Mouse (Mus musculus) right cerebral cortex, postnatal 10 days (tissue): ENCODE measurements at regions not wholly inside any gene's neighbourhood (a gene's known extent, or its start where the extent isn't known, plus 50 kb on each side); places are given as distances from the start of the nearest gene placed in this dataset.

Source experiments
- DNase-seq, 2 experiments: peaks; one replicate each; pipeline ENCODE4 v3.0.0; 2021; ENCODE audit warnings: low spot score in 2 of 2

- peak; percentile 22 to 48 for DNase-seq
These were observed 184.5 kb upstream of the Cpeb2 start for GRCm38 (mm10) chr5:43048196-43049050.

DNA sequence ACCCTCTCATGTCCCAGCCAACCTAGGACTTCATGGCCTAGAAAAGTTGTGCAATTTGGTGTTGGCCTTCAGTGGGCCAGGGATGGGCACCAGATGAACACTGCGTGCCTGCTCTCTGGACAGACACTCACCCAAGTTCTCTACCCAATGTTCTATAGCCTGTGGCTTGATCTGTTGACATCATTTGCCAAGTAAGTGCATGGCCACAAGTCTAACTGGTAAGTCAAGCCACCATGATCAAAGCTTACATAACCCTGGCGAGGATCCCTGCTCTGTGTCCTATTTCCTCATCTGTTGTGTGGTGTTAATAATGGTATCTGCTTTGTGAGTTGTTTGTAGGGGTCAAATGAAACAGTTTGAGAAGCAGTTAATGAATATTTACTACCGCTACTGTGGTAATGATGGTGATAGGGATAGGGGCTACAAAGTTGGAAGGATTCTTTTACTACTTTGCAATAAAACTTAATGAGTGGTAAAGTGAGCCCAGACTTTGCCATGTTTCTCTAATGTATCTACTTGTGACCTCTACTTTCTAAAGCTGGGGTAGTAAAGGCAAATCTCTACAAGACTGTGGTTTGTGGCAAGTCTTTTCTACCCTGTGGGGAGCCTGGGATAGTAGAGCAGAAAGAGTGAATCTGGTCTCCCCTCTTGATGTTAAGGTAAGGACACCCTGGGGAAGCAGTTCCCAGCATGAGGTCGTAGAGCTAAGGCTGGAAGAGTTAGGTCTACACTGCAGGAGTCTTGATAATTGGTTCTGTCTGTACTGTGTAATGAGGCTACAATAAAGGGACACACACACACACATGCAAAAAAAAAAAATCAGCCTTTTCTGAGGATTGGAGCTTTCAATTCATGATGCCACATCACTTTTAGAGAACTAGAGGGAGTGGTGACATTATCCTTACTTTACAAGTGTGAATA is 183.3 kb upstream of the Cpeb2 start:
- no peak for DNase-seq

- DNase-seq = no peak
These were observed 181.9 kb upstream of the Cpeb2 start for GRCm38 (mm10) chr5:43050961-43051517.

GRCm38 (mm10) chr5:43052668-43053067 is 180.3 kb upstream of the Cpeb2 start:
- DNase-seq = no peak

GRCm38 (mm10) chr5:43054586-43054985 is 178.4 kb upstream of the Cpeb2 start:
- DNase-seq = no peak

DNA sequence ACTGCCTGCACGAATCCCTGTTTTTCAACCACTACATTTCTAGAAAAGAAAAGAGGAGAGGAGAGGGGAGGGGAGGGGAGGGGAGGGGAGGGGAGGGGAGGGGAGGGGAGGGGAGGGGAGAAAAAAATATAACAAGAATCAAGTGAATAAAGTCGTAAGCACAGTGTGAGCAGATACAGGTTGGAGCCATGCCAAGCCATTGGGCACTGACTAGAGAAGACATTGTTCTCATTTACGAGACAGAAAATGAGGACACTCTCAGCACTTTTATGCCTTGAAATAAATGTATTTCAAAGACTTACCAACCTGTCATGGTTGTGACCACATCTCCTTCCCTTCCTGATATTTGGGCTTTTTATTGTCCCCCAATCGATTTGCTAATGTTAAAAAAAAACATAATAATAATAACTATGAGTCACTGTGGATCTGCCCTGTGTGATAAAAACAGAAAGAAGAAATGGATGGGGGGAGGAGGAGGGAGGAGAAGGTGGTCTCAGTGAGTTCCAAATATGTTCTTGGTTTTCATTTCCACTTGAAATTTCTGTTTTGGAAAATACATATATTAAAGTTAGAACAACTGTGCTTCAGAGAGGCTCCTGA is 177.8 kb upstream of the Cpeb2 start:
- DNase-seq = peak; percentile 35

DNA sequence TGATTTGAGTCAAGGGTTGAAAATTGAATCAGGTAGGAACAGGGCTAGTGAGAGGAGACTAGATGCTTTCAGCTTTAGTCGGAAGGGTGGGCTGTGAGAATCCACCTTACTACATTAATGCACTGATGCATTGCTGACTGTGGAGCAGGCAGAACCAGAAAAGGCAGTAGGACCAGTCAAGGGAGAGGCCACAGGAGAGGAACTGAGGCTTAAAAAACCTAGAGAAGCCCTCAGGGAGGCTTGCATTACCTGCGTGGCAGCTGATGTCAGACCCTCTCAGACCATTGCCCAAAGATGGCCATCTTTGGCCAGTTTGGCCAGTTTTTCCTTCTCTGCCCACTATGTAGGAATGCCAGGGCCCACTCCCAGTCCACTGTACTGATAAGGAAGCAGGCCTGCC is 176.5 kb upstream of the Cpeb2 start:
- DNase-seq = no peak

- DNase-seq = no peak
These were observed 171.7 kb upstream of the Cpeb2 start for GRCm38 (mm10) chr5:43061243-43061642.

GRCm38 (mm10) chr5:43061797-43062391 is 171.1 kb upstream of the Cpeb2 start:
- DNase-seq = no peak

- no peak for DNase-seq
These were observed 170.5 kb upstream of the Cpeb2 start for GRCm38 (mm10) chr5:43062499-43062898.

- no peak for DNase-seq
These were observed 169.6 kb upstream of the Cpeb2 start for GRCm38 (mm10) chr5:43063386-43063785.

GRCm38 (mm10) chr5:43071541-43071940 is 161.4 kb upstream of the Cpeb2 start:
- DNase-seq = no peak

GRCm38 (mm10) chr5:43072340-43072739 is 160.6 kb upstream of the Cpeb2 start:
- DNase-seq = no peak

DNA sequence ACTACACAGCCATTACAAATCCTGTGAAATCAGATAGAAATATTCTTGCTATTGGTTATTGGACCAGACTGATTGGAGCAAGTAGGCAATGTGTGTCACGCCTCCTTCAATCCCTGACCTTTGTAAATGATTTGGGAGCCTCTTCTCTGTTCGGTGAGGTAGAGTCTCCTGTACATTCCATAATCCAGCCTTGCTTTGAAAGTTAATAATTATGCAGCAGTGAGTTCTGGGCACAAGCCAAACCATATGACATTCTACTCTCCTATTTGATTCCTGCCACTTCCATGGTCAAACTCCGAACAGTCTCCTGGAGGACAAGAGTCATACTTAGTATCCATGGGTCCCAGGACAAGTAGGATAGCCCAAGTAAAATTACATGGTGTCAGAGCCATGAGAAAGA is 158.4 kb upstream of the Cpeb2 start:
- DNase-seq = no peak

DNA sequence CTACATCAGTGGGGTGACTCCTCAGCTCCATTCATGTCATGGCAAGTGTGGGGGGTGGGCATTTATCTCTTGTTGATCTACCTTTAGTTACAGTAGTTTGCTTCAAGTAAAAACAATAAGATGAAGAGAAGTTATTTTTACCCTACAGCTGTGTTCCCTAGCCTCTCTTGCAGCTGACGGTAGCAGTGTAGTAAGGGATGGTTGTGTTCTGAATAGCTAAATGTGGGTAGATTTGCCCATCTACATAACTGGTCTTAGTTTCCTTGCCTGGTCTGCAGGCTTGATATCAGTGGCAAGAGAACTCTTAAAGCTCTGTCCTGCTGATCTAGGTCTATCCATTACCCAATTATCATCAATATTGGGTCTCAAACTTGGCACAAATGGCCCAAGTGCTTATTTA is 152.7 kb upstream of the Cpeb2 start:
- DNase-seq = no peak

DNA sequence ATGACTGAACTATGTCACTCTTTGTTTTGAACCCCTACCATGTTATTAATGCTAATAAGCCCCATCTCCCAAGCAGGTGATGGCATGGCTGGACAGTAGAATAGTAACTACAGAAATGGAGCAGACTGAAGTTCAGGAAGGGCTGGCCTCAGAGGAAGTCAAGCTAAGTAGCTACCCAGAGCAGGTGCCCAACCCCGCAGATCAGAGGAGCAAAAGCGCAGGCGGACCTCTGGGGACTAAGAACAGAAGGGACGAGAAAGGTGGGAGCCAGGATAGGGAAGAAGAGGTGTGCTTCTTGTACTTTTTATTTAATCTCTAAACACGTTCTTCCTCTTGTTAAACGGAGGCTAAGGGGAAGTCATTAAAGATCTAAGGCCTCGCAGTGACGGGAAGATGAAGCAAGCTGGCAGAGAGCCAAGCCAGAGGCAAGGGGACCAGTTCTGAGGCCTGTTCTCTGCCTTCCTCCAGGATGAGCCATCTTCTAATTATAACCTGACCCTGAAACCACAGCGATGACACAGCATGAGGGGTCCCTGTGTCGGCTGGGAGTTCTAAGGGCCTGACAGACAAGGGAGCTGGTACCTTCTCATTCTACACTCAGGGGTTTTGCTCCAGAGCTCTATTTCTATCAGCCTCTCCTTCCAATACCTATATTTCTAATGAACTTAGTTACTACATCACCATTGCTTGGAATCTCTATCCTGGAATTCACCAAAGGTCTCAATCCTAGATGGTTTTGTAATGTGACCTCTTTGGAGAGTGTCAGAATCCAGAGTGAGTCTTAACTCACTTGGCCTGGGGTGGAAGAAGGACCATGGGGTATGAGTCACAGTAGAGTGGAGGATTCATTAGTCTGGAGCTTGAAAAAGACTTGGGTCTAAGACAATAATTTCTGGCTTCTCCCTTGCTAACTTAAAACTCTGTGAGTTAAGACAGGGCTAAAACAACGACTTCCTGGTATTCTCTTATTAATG is 151.1 kb upstream of the Cpeb2 start:
- no peak for DNase-seq

DNA sequence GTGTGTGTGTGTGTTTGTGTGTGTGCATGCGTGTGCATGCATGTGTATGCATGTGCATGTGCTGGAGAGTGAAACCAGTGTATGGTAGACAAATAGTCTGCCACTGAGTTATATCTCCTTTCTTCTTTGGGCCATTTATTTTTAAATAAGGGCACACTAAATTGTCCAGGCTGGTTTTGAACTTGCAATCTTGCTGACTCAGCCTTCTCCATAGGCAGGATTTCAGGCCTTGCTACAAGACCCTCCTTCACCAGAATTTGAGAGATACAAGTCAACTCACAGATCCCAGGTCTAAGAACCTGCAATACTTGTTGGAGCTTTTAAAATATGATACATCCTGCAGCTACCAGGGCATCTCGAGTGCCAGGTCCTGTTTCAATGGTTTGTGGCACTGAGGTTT is 145.9 kb upstream of the Cpeb2 start:
- DNase-seq = no peak

- peak in 1 of 2 experiments; percentile 37 for DNase-seq
These were observed 145.0 kb upstream of the Cpeb2 start for GRCm38 (mm10) chr5:43087907-43088387.

GRCm38 (mm10) chr5:43088650-43089397 is 144.1 kb upstream of the Cpeb2 start:
- no peak for DNase-seq
